11 mouse cellular contexts compared by ENCODE assay signal in the genomic region with DNA sequence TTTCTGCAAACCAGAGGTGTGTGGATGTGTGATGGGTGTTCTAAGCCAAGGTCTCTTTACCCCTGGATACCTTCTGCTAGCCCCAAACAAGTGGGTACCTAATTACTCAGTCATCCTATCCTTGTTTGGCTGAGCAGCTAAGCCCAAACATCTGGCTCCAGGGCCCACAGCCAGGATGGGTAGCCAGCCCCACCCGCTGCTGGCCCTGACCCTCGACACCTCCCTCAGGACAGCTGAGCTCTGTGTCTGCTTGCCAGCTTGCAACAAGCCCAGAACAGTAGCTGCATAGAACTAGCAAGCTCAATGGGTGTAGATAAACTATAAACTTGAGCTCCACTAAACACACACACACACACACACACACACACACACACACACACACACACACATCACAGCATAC. TPM values are rescaled to one million over a fixed set of nuclear protein-coding genes. Genes with fewer than 3 reads are reported as not detected.
DNase-seq lines count a peak whose midpoint lies in the region; ATAC-seq and TF ChIP-seq lines count a peak whose summit lies in the region.
"Had no signal": no experiment of that assay in that cellular context is flagged by ENCODE, and none has a peak within 500 bp of the region (broad histone marks: within the 10 kb centered on the region; RNA-seq: fewer than 3 reads in every experiment).

No protein-coding gene starts in this region.

- H3K4me2 ChIP-seq in forebrain, postnatal 0 days (ENCODE audit: low read depth) = no peak overlapping the region
- H3K4me2 ChIP-seq: embryonic facial prominence, embryonic 12.5 days; neural tube, embryonic 15.5 days had no signal

- H3K36me3 ChIP-seq in forebrain, postnatal 0 days (ENCODE audit: insufficient read depth) = no peaks in the 10 kb centered on the region
- H3K36me3 ChIP-seq: embryonic facial prominence, embryonic 12.5 days; neural tube, embryonic 15.5 days had no signal

- H3K9me3 ChIP-seq in forebrain, postnatal 0 days (ENCODE audit: low read length) = no peaks in the 10 kb centered on the region
- H3K9me3 ChIP-seq: embryonic facial prominence, embryonic 12.5 days; neural tube, embryonic 15.5 days had no signal

- H3K27ac ChIP-seq in forebrain, postnatal 0 days (ENCODE audit: low read depth, low read length) = no peak overlapping the region
- H3K27ac ChIP-seq: embryonic facial prominence, embryonic 12.5 days; neural tube, embryonic 15.5 days had no signal

- no peak for TF ChIP-seq CTCF in forebrain, postnatal 0 days (IDR thresholded peaks at IDR 0.05; ENCODE audit: low read depth)

- H3K4me3 ChIP-seq in forebrain, postnatal 0 days (ENCODE audit: low read depth, low read length) = no peak overlapping the region
- H3K4me3 ChIP-seq: embryonic facial prominence, embryonic 12.5 days; neural tube, embryonic 15.5 days had no signal

- no peak for DNase-seq in frontal cortex, postnatal 10 days (ENCODE audit: low spot score in 2 of 2)
- peak; percentile 33 for DNase-seq in urinary bladder, postnatal 14 days (ENCODE audit: low spot score)
- no peak for DNase-seq in urinary bladder, postnatal 10 days (ENCODE audit: low spot score)
- peak; percentile 53 to 80 for DNase-seq in heart, adult 9 months (ENCODE audit: low spot score in 2 of 2)
- peak; percentile 83 for DNase-seq in testis, postnatal 10 days (ENCODE audit: low spot score)
- no peak for DNase-seq in forebrain, postnatal 0 days
- no peak for DNase-seq in cerebellum, postnatal 4 days (ENCODE audit: low spot score in 2 of 2)
- DNase-seq: cerebellum, adult 11 months had no signal

- WGBS in forebrain, postnatal 0 days = 53% methylated on average over 2 of the region's 2 CpGs

- H3K4me1 ChIP-seq in forebrain, postnatal 0 days (ENCODE audit: insufficient read depth) = no peaks in the 10 kb centered on the region

- ATAC-seq in frontal cortex, adult (ENCODE audit: low TSS enrichment) = 0 out of 2 replicates have a peak, but pooled peaks have one; percentile 5
- no peak for ATAC-seq in forebrain, postnatal 0 days

- H3K27me3 ChIP-seq in forebrain, postnatal 0 days (ENCODE audit: insufficient read depth, low read length) = no peaks in the 10 kb centered on the region
- H3K27me3 ChIP-seq: embryonic facial prominence, embryonic 12.5 days; neural tube, embryonic 15.5 days had no signal

- no peak overlapping the region for H3K9ac ChIP-seq in forebrain, postnatal 0 days
- H3K9ac ChIP-seq: embryonic facial prominence, embryonic 12.5 days; neural tube, embryonic 15.5 days had no signal

RNA-seq across cellular contexts. Expression of gene Sbk2, which starts 16.4 kb away (rescaled TPM):
- total RNA-seq in forebrain, postnatal 0 days (2014; rRNA removed) = not detected in 2 replicates
- polyA plus RNA-seq in forebrain, postnatal 0 days (2015; fragmentation: Nextera tagmentation; extraction: Ambion mirVana) = not detected in 2 replicates

RNA-seq across cellular contexts. Expression of gene Ssc5d, which starts 22.3 kb away (rescaled TPM):
- 0.54 and 1.7 TPM in 2 replicates for total RNA-seq in forebrain, postnatal 0 days (2014; rRNA removed)
- 0.51 and 0.63 TPM in 2 replicates for polyA plus RNA-seq in forebrain, postnatal 0 days (2015; fragmentation: Nextera tagmentation; extraction: Ambion mirVana)

RNA-seq across cellular contexts. Expression of gene Sbk3, which starts 23.1 kb away (rescaled TPM):
- total RNA-seq in forebrain, postnatal 0 days (2014; rRNA removed) = 0.23 and 0.76 TPM in 2 replicates
- polyA plus RNA-seq in forebrain, postnatal 0 days (2015; fragmentation: Nextera tagmentation; extraction: Ambion mirVana) = 0.39 and 0.76 TPM in 2 replicates

RNA-seq across cellular contexts. Expression of gene Nat14, which starts 26.0 kb away (rescaled TPM):
- 45.5 and 69.9 TPM in 2 replicates for total RNA-seq in forebrain, postnatal 0 days (2014; rRNA removed)
- 20.5 and 54.3 TPM in 2 replicates for polyA plus RNA-seq in forebrain, postnatal 0 days (2015; fragmentation: Nextera tagmentation; extraction: Ambion mirVana)

RNA-seq across cellular contexts. Expression of gene Zfp628, which starts 32.8 kb away (rescaled TPM):
- total RNA-seq in forebrain, postnatal 0 days (2014; rRNA removed) = 5.4 and 9.2 TPM in 2 replicates
- 5.8 and 6.0 TPM in 2 replicates for polyA plus RNA-seq in forebrain, postnatal 0 days (2015; fragmentation: Nextera tagmentation; extraction: Ambion mirVana)

Comparison
In these comparisons a context has a peak if more than half of its experiments do, and no peak if none do; other contexts are left out.
1. DNase-seq: peak in urinary bladder, postnatal 14 days (single experiment), heart, adult 9 months (2 of 2) and testis, postnatal 10 days (single experiment); none in frontal cortex, postnatal 10 days (0 of 2), urinary bladder, postnatal 10 days (single experiment), forebrain, postnatal 0 days (single experiment) and cerebellum, postnatal 4 days (0 of 2).